Mouse (Mus musculus): Measurements from ENCODE around the gene Slc12a6. TPM values are rescaled to one million over a fixed set of nuclear protein-coding genes. Genes with fewer than 3 reads are reported as not detected.

Gene Slc12a6
- polyA plus RNA-seq, 1 experiment from 2014 or later, result 4.1 TPM

DNA sequence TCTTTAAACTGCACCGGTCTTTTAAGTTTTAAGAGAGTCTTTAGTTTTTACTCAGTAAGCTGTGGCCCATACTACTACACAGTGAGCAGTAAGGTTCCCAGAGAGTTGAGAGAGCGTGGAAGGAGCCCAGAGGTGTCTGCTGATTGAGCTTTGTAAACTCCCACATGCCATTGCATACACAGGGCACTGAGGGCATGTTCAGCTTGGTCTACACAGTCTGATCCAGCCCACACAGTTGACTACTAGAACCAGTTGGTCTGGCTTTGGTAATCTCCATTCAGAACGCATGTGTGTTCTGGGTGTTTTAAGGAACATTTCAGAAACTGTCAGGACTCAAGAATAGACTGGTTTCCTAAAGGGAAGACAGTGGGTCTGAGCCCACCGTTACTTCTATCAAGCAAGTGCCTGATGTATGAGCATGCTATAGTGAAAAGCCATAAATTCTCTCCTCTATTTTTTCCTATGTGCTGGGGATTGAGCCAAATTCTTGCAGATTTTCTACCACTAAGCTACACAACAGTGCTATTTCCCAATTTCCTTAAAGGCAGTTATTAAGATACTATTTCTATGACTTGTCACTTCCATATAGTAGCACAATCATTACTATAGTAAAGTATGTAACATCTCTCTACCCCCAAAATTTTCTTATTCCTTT lies 125.8 kb downstream of the Slc12a6 start:
- no peak overlapping the region for H3K9ac ChIP-seq (replicated peaks)
- WGBS (ENCODE audit: insufficient replicate concordance), result 74% methylated on average over 4 of the region's 4 CpGs

GRCm38 (mm10) chr2:112392689-112393088 lies 127.1 kb downstream of the Slc12a6 start:
- Histone ChIP-seq H3K4me3 (ENCODE audit: low read depth, low read length) (no peak overlapping the region), H3K27me3 (ENCODE audit: insufficient read depth, low read length) (no peaks in the 10 kb centered on the region), H3K4me2 (ENCODE audit: low read depth, low read length) (no peak overlapping the region), H3K9me3 (ENCODE audit: low read length) (no peaks in the 10 kb centered on the region), H3K36me3 (replicated peaks; ENCODE audit: insufficient read depth, low read length) (no peaks in the 10 kb centered on the region), H3K27ac (ENCODE audit: low read depth) (no peak overlapping the region), H3K9ac (replicated peaks) (no peak overlapping the region), H3K4me1 (ENCODE audit: insufficient read depth) (peaks cover 17% of the 10 kb centered on the region)
- DNase-seq (no peak), ATAC-seq (no peak)
- 40% methylated on average over 1 of the region's 1 CpGs for WGBS (ENCODE audit: insufficient replicate concordance)
- TF ChIP-seq CTCF (IDR thresholded peaks at IDR 0.05; ENCODE audit: low read depth) (no peak), EP300 (IDR thresholded peaks at IDR 0.05; ENCODE audit: low read depth) (no peak)

More for the DNA sequence above, 125.8 kb downstream of the Slc12a6 start:
- Histone ChIP-seq H3K4me3 (ENCODE audit: low read depth, low read length) (no peak overlapping the region), H3K27me3 (ENCODE audit: insufficient read depth, low read length) (no peaks in the 10 kb centered on the region), H3K4me1 (ENCODE audit: insufficient read depth) (peaks cover 14% of the 10 kb centered on the region), H3K4me2 (ENCODE audit: low read depth, low read length) (no peak overlapping the region), H3K36me3 (replicated peaks; ENCODE audit: insufficient read depth, low read length) (no peaks in the 10 kb centered on the region), H3K27ac (ENCODE audit: low read depth) (no peak overlapping the region), H3K9me3 (ENCODE audit: low read length) (no peaks in the 10 kb centered on the region)
- DNase-seq (no peak), ATAC-seq (no peak)
- no peak for TF ChIP-seq CTCF (IDR thresholded peaks at IDR 0.05; ENCODE audit: low read depth)
- TF ChIP-seq EP300 (IDR thresholded peaks at IDR 0.05; ENCODE audit: low read depth), result no peak

GRCm38 (mm10) chr2:112393958-112394357 lies 128.3 kb downstream of the Slc12a6 start:
- H3K4me2 ChIP-seq (ENCODE audit: low read depth, low read length), result no peak overlapping the region
- no peak overlapping the region for H3K27ac ChIP-seq (ENCODE audit: low read depth)
- H3K27me3 ChIP-seq (ENCODE audit: insufficient read depth, low read length), result no peaks in the 10 kb centered on the region
- no peaks in the 10 kb centered on the region for H3K36me3 ChIP-seq (replicated peaks; ENCODE audit: insufficient read depth, low read length)
- H3K9ac ChIP-seq (replicated peaks), result no peak overlapping the region
- no peak for TF ChIP-seq CTCF (IDR thresholded peaks at IDR 0.05; ENCODE audit: low read depth)
- TF ChIP-seq EP300 (IDR thresholded peaks at IDR 0.05; ENCODE audit: low read depth), result no peak
- H3K9me3 ChIP-seq (ENCODE audit: low read length), result no peaks in the 10 kb centered on the region
- no peak for ATAC-seq
- DNase-seq, result no peak
- H3K4me3 ChIP-seq (ENCODE audit: low read depth, low read length), result no peak overlapping the region
- H3K4me1 ChIP-seq (ENCODE audit: insufficient read depth), result peaks cover 16% of the 10 kb centered on the region

DNA sequence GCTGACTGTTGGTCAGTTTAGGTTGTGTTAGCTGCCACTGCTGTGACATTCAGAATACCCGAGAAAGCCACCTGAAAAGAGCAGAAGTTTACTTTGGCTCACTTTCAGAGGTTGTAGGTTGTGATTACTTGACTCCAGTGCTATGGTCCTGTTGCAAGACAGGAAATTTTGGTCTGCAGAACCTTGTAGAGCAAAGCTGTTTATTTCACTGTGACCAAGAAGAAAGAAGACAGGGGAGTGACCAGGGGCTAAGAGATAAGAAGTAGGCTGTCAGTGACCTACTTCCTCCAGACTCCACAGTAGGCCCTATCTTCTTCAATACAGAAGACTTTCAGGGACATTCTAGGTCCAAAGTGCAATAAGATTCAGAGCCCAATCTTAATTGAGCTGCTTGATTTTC lies 131.0 kb downstream of the Slc12a6 start:
- Histone ChIP-seq H3K4me1 (ENCODE audit: insufficient read depth) (peaks cover 8% of the 10 kb centered on the region), H3K9me3 (ENCODE audit: low read length) (no peaks in the 10 kb centered on the region), H3K27me3 (ENCODE audit: insufficient read depth, low read length) (no peaks in the 10 kb centered on the region), H3K4me2 (ENCODE audit: low read depth, low read length) (no peak overlapping the region), H3K36me3 (replicated peaks; ENCODE audit: insufficient read depth, low read length) (no peaks in the 10 kb centered on the region), H3K4me3 (ENCODE audit: low read depth, low read length) (no peak overlapping the region), H3K9ac (replicated peaks) (no peak overlapping the region), H3K27ac (ENCODE audit: low read depth) (no peak overlapping the region)
- TF ChIP-seq CTCF (IDR thresholded peaks at IDR 0.05; ENCODE audit: low read depth) (no peak), EP300 (IDR thresholded peaks at IDR 0.05; ENCODE audit: low read depth) (no peak)
- DNase-seq, result no peak
- no peak for ATAC-seq
- 11% methylated on average over 1 of the region's 1 CpGs for WGBS (ENCODE audit: insufficient replicate concordance)

DNA sequence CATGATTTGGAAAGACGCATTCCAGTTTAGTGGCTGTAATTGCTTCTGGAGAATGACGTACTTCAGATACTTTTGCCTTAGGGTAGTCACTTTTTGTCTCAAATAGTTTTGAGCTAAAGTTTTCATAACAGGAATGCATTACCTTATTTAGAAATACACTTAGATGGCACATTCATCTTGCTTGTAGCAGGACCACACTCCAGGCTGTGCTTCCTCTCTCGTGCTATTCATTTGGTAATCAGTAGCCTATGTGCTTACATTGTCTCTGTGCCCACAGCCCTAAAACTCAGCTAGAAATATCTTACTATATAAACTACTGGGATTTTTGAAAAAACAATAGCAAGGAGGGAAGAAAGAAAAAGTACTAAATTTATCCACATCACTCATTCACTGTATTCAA lies 141.4 kb downstream of the Slc12a6 start:
- Histone ChIP-seq H3K4me3 (ENCODE audit: low read depth, low read length) (no peak overlapping the region), H3K4me2 (ENCODE audit: low read depth, low read length) (no peak overlapping the region), H3K4me1 (ENCODE audit: insufficient read depth) (no peaks in the 10 kb centered on the region), H3K36me3 (replicated peaks; ENCODE audit: insufficient read depth, low read length) (peaks cover 23% of the 10 kb centered on the region), H3K9me3 (ENCODE audit: low read length) (no peaks in the 10 kb centered on the region), H3K9ac (replicated peaks) (no peak overlapping the region), H3K27ac (ENCODE audit: low read depth) (no peak overlapping the region), H3K27me3 (ENCODE audit: insufficient read depth, low read length) (no peaks in the 10 kb centered on the region)
- TF ChIP-seq EP300 (IDR thresholded peaks at IDR 0.05; ENCODE audit: low read depth) (no peak), CTCF (IDR thresholded peaks at IDR 0.05; ENCODE audit: low read depth) (no peak)
- WGBS (ENCODE audit: insufficient replicate concordance), result 86% methylated on average over 3 of the region's 3 CpGs
- ATAC-seq (no peak), DNase-seq (no peak)

Other genes with a start within 250 kb of the Slc12a6 start
- not detected in 2 replicates for gene Olfr1311, start 241.4 kb upstream of the Slc12a6 start, polyA plus RNA-seq (2015; fragmentation: Nextera tagmentation; extraction: Ambion mirVana)
- gene Olfr1312, start 215.6 kb upstream of the Slc12a6 start, polyA plus RNA-seq (2015; fragmentation: Nextera tagmentation; extraction: Ambion mirVana), result not detected in 2 replicates
- gene Olfr1313, start 188.0 kb upstream of the Slc12a6 start, polyA plus RNA-seq (2015; fragmentation: Nextera tagmentation; extraction: Ambion mirVana), result not detected in 2 replicates
- not detected in 2 replicates for gene Olfr1314, start 169.0 kb upstream of the Slc12a6 start, polyA plus RNA-seq (2015; fragmentation: Nextera tagmentation; extraction: Ambion mirVana)
- not detected in 2 replicates for gene Olfr1315-ps1, start 150.4 kb upstream of the Slc12a6 start, polyA plus RNA-seq (2015; fragmentation: Nextera tagmentation; extraction: Ambion mirVana)
- not detected in 2 replicates for gene Olfr1316, start 130.8 kb upstream of the Slc12a6 start, polyA plus RNA-seq (2015; fragmentation: Nextera tagmentation; extraction: Ambion mirVana)
- not detected in 2 replicates for gene Olfr1317, start 125.5 kb upstream of the Slc12a6 start, polyA plus RNA-seq (2015; fragmentation: Nextera tagmentation; extraction: Ambion mirVana)
- not detected in 2 replicates for gene Olfr1318, start 111.6 kb upstream of the Slc12a6 start, polyA plus RNA-seq (2015; fragmentation: Nextera tagmentation; extraction: Ambion mirVana)
- gene Lpcat4, start 26.4 kb upstream of the Slc12a6 start, polyA plus RNA-seq (2015; fragmentation: Nextera tagmentation; extraction: Ambion mirVana), result 1.6 and 1.7 TPM in 2 replicates
- 0.02 TPM in 1 of 2 replicates, not detected in the other for gene Nutm1, start 6.5 kb upstream of the Slc12a6 start, polyA plus RNA-seq (2015; fragmentation: Nextera tagmentation; extraction: Ambion mirVana)
- 129 TPM in 2 replicates for gene Nop10, start 3.9 kb upstream of the Slc12a6 start, polyA plus RNA-seq (2015; fragmentation: Nextera tagmentation; extraction: Ambion mirVana)
- gene Gm21985, start 489 bp downstream of the Slc12a6 start, polyA plus RNA-seq (2015; fragmentation: Nextera tagmentation; extraction: Ambion mirVana), result not detected in 2 replicates
- 62.9 and 63.6 TPM in 2 replicates for gene Emc4, start 102.2 kb downstream of the Slc12a6 start, polyA plus RNA-seq (2015; fragmentation: Nextera tagmentation; extraction: Ambion mirVana)
- gene Katnbl1, start 113.4 kb downstream of the Slc12a6 start, polyA plus RNA-seq (2015; fragmentation: Nextera tagmentation; extraction: Ambion mirVana), result 9.9 and 10.7 TPM in 2 replicates
- 19.1 and 19.2 TPM in 2 replicates for gene Emc7, start 189.2 kb downstream of the Slc12a6 start, polyA plus RNA-seq (2015; fragmentation: Nextera tagmentation; extraction: Ambion mirVana)
- gene Chrm5, start 214.9 kb downstream of the Slc12a6 start, polyA plus RNA-seq (2015; fragmentation: Nextera tagmentation; extraction: Ambion mirVana), result not detected in 2 replicates
- gene Aven, start 227.1 kb downstream of the Slc12a6 start, polyA plus RNA-seq (2015; fragmentation: Nextera tagmentation; extraction: Ambion mirVana), result 3.2 and 3.6 TPM in 2 replicates